Mouse (Mus musculus) intestine, embryonic 15.5 days (tissue): ENCODE data around the gene Vmn2r105. TPM values are rescaled to one million over a fixed set of nuclear protein-coding genes. Genes with fewer than 3 reads are reported as not detected.

Experiments
- ATAC-seq: fragments of 200-750 bp; cut with Nextera tagmentation; 2 replicates; pipeline ENCODE4 v1.8.0; 2017; ENCODE audit warnings: moderate TSS enrichment, moderate library complexity
- H3K27ac ChIP-seq: fragments of 300-500 bp; sonication (generic); 2 replicates; pipeline ENCODE4 v1.5.1; 2015; ENCODE audit warnings: mild to moderate bottlenecking, inconsistent platforms
- H3K27me3 ChIP-seq: fragments of 300-500 bp; sonication (generic); replicated peaks from 2 replicates; pipeline ENCODE4 v1.6.1; 2015; ENCODE audit warnings: inconsistent platforms
- H3K36me3 ChIP-seq: fragments of 300-500 bp; sonication (generic); 2 replicates; pipeline ENCODE4 v1.6.1; 2015; ENCODE audit warnings: inconsistent platforms
- H3K4me1 ChIP-seq: fragments of 300-500 bp; sonication (generic); replicated peaks from 2 replicates; pipeline ENCODE4 v1.6.1; 2015; ENCODE audit warnings: inconsistent platforms
- H3K4me2 ChIP-seq: fragments of 300-500 bp; sonication (generic); replicated peaks from 2 replicates; pipeline ENCODE4 v1.6.1; 2015; ENCODE audit warnings: mild to moderate bottlenecking, inconsistent platforms
- H3K4me3 ChIP-seq: fragments of 300-500 bp; sonication (generic); replicated peaks from 2 replicates; pipeline ENCODE4 v1.5.1; 2015; ENCODE audit warnings: inconsistent platforms
- H3K9ac ChIP-seq: fragments of 300-500 bp; sonication (generic); 2 replicates; pipeline ENCODE4 v1.6.1; 2015; ENCODE audit warnings: inconsistent platforms
- H3K9me3 ChIP-seq: fragments of 300-500 bp; sonication (generic); 2 replicates; pipeline ENCODE4 v1.6.1; 2016; ENCODE audit warnings: inconsistent platforms
- WGBS: fragments of 180-500 bp; shearing (Covaris S2); methylation state at CpG from one replicate; pipeline ENCODE4 v1.1.7; 2015; 5-methylcytosine and 5-hydroxymethylcytosine counted together
- polyA plus RNA-seq: library from polyadenylated mRNA; unstranded; fragments of >200 nt; fragmentation: Nextera tagmentation; extraction: Ambion mirVana; gene quantifications from 2 replicates; pipeline ENCODE4 v1.2.1, GENCODE M21; 2015

Gene Vmn2r105
- not detected in 2 replicates for polyA plus RNA-seq

DNA sequence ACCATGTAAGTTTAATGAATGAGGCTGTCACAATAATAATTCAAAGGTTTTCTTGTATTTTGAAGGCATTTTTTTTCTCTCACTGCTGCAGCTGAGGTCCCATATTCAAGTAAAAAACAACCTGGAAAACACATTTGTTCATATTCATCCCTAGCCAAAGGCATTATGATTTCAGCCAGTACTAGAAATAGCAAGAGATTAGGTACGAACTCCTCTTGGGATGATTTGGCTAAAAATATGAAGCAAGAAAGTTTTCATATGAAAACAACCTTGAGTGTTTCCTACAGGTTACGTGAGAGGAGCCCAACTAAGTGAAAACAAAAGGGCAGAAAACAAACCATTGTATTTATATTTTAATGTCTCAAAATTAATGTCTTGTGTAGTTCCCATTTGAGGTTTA lies at the start of gene Vmn2r105:
TSS of gene Vmn2r105 (minus strand) at position 101 of the 400 bp plus-strand sequence.
- 72% methylated on average over 2 of the region's 2 CpGs for WGBS
- H3K4me1 ChIP-seq, result no peaks in the 10 kb centered on the region
- no peak within 1 kb of the TSS for H3K9ac ChIP-seq
- no peaks in the 10 kb centered on the region for H3K9me3 ChIP-seq
- H3K27me3 ChIP-seq, result no peaks in the 10 kb centered on the region
- no peak within 1 kb of the TSS for H3K27ac ChIP-seq
- H3K4me3 ChIP-seq, result no peak within 1 kb of the TSS
- no peaks in the 10 kb centered on the region for H3K36me3 ChIP-seq
- ATAC-seq, result no peak
- H3K4me2 ChIP-seq, result no peak within 1 kb of the TSS

GRCm38 (mm10) chr17:20255522-20255921 lies 20.7 kb upstream of the Vmn2r105 start:
- WGBS, result 76% methylated on average over 4 of the region's 4 CpGs
- no peaks in the 10 kb centered on the region for H3K36me3 ChIP-seq
- H3K9me3 ChIP-seq, result no peaks in the 10 kb centered on the region
- no peaks in the 10 kb centered on the region for H3K4me1 ChIP-seq
- no peak overlapping the region for H3K27ac ChIP-seq
- no peak overlapping the region for H3K4me3 ChIP-seq
- H3K27me3 ChIP-seq, result no peaks in the 10 kb centered on the region
- H3K4me2 ChIP-seq, result no peak overlapping the region
- ATAC-seq, result no peak
- no peak overlapping the region for H3K9ac ChIP-seq

- no peak for ATAC-seq
- Histone ChIP-seq H3K9me3 (no peaks in the 10 kb centered on the region), H3K36me3 (no peaks in the 10 kb centered on the region), H3K27ac (no peak within 1 kb of the TSS), H3K9ac (no peak within 1 kb of the TSS), H3K4me3 (no peak within 1 kb of the TSS), H3K27me3 (no peaks in the 10 kb centered on the region), H3K4me1 (no peaks in the 10 kb centered on the region), H3K4me2 (no peak within 1 kb of the TSS)
Measured at GRCm38 (mm10) chr17:20182997-20183396, 51.9 kb downstream of the Vmn2r105 start, which contains the start of gene Fpr-rs6. Gene Fpr-rs6, minus strand, starts transcription at chr17:20183097.

Other genes starting within 250 kb of the Vmn2r105 start
- not detected in 2 replicates for gene Vmn2r104, start 186.7 kb downstream of the Vmn2r105 start, polyA plus RNA-seq
- gene Fpr-rs7, start 120.8 kb downstream of the Vmn2r105 start, polyA plus RNA-seq, result not detected in 2 replicates
- not detected in 2 replicates for gene Fpr-rs6, start 52.0 kb downstream of the Vmn2r105 start, polyA plus RNA-seq
- gene Vmn2r106, start 50.5 kb upstream of the Vmn2r105 start, polyA plus RNA-seq, result not detected in 2 replicates
- not detected in 2 replicates for gene Vmn2r107, start 110.2 kb upstream of the Vmn2r105 start, polyA plus RNA-seq
- gene Vmn1r224, start 179.1 kb upstream of the Vmn2r105 start, polyA plus RNA-seq, result not detected in 2 replicates
- not detected in 2 replicates for gene Vmn2r108, start 246.3 kb upstream of the Vmn2r105 start, polyA plus RNA-seq